Mouse (Mus musculus) lung, embryonic 15.5 days (tissue): ENCODE measurements around the gene Edn2. TPM values are rescaled to one million over a fixed set of nuclear protein-coding genes. Genes with fewer than 3 reads are reported as not detected.

Source experiments
- ATAC-seq: fragments of 200-750 bp; cut with Nextera tagmentation; 2 replicates; pipeline ENCODE4 v1.8.0; 2017; ENCODE audit warnings: moderate number of reproducible peaks, borderline replicate concordance; ENCODE audit not compliant: low FRiP score, low TSS enrichment; ENCODE audit errors: extremely low read depth
- H3K27ac ChIP-seq: fragments of 300-500 bp; sonication (generic); 2 replicates; pipeline ENCODE4 v1.5.1; 2015; ENCODE audit warnings: moderate library complexity, mild to moderate bottlenecking, inconsistent platforms
- H3K27me3 ChIP-seq: fragments of 300-500 bp; sonication (generic); 2 replicates; pipeline ENCODE4 v1.6.1; 2015; ENCODE audit warnings: inconsistent platforms
- H3K36me3 ChIP-seq: fragments of 300-500 bp; sonication (generic); 2 replicates; pipeline ENCODE4 v1.6.1; 2015; ENCODE audit warnings: inconsistent platforms
- H3K4me1 ChIP-seq: fragments of 300-500 bp; sonication (generic); 2 replicates; pipeline ENCODE4 v1.6.1; 2015; ENCODE audit warnings: inconsistent platforms
- H3K4me2 ChIP-seq: fragments of 300-500 bp; sonication (generic); 2 replicates; pipeline ENCODE4 v1.6.1; 2015; ENCODE audit warnings: inconsistent platforms, mild to moderate bottlenecking, moderate library complexity
- H3K4me3 ChIP-seq: fragments of 300-500 bp; sonication (generic); 2 replicates; pipeline ENCODE4 v1.5.1; 2015; ENCODE audit warnings: mild to moderate bottlenecking, inconsistent platforms
- H3K9ac ChIP-seq: fragments of 300-500 bp; sonication (generic); 2 replicates; pipeline ENCODE4 v1.6.1; 2015; ENCODE audit warnings: inconsistent platforms
- H3K9me3 ChIP-seq: fragments of 300-500 bp; sonication (generic); 2 replicates; pipeline ENCODE4 v1.6.1; 2016; ENCODE audit warnings: inconsistent platforms
- WGBS: fragments of 180-500 bp; shearing (Covaris S2); methylation state at CpG from one replicate; pipeline ENCODE4 v1.1.7; 2015; 5-methylcytosine and 5-hydroxymethylcytosine counted together
- polyA plus RNA-seq: library from polyadenylated mRNA; unstranded; fragments of >200 nt; fragmentation: Nextera tagmentation; extraction: Ambion mirVana; gene quantifications from 2 replicates; pipeline ENCODE4 v1.2.1, GENCODE M21; 2015

Gene Edn2
- polyA plus RNA-seq, 1 experiment from 2014 or later: 0.76 TPM

DNA sequence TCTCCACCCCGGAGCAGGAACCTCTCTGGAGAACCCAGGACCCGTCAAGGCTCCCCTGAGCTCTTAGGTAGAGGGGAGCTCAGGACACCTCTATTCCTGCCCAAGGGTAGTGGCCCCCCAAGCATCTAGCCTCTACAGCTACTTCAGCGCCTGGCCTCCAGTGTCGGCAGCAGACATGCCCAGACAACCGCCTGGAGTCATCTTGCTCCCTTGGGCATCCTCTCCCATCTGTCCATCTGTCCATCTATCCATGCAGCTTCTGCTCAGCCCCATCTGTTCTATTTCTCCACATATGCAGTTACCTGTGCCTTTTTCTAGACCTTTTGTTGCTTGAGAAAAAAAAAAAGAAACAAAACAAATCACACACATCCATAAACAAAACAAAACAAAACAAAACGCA lies 26.8 kb upstream of the Edn2 start:
- Histone ChIP-seq H3K9ac (no peak overlapping the region), H3K4me2 (no peak overlapping the region), H3K27me3 (no peaks in the 10 kb centered on the region), H3K9me3 (no peaks in the 10 kb centered on the region), H3K36me3 (no peaks in the 10 kb centered on the region), H3K27ac (no peak overlapping the region), H3K4me3 (no peak overlapping the region), H3K4me1 (peaks cover 8% of the 10 kb centered on the region)
- 75% methylated on average over 6 of the region's 6 CpGs for WGBS
- no peak for ATAC-seq

DNA sequence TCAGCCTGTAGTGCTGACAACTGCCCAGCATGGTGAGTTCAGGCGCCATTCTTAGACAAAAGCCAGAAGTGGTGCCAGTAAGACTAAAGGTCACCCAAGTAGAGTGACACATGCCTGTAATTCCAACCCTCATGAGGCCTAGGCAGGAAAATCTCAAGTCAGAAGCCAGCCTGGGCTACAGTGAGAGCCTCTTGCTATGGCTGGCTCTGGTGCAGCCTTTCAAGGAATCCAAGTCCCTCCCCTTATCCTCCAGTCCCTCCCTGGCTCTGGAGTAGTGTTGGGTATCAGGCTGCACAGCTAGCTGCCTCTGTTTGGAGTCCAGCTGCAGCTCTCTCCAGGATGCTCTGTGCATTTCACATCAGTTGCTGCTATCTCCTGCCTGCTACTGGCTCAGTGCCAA lies 19.2 kb upstream of the Edn2 start:
- Histone ChIP-seq H3K27ac (no peak overlapping the region), H3K27me3 (no peaks in the 10 kb centered on the region), H3K9me3 (no peaks in the 10 kb centered on the region), H3K36me3 (no peaks in the 10 kb centered on the region), H3K4me1 (peaks cover 6% of the 10 kb centered on the region), H3K4me2 (no peak overlapping the region), H3K9ac (no peak overlapping the region), H3K4me3 (no peak overlapping the region)
- ATAC-seq: no peak
- 68% methylated on average over 1 of the region's 1 CpGs for WGBS

GRCm38 (mm10) chr4:120142905-120143304 lies 18.1 kb upstream of the Edn2 start:
- Histone ChIP-seq H3K4me1 (peaks cover 6% of the 10 kb centered on the region), H3K9me3 (no peaks in the 10 kb centered on the region), H3K27me3 (no peaks in the 10 kb centered on the region), H3K9ac (no peak overlapping the region), H3K4me3 (no peak overlapping the region), H3K27ac (no peak overlapping the region), H3K4me2 (no peak overlapping the region), H3K36me3 (no peaks in the 10 kb centered on the region)
- ATAC-seq: no peak
- 79% methylated on average over 9 of the region's 9 CpGs for WGBS

DNA sequence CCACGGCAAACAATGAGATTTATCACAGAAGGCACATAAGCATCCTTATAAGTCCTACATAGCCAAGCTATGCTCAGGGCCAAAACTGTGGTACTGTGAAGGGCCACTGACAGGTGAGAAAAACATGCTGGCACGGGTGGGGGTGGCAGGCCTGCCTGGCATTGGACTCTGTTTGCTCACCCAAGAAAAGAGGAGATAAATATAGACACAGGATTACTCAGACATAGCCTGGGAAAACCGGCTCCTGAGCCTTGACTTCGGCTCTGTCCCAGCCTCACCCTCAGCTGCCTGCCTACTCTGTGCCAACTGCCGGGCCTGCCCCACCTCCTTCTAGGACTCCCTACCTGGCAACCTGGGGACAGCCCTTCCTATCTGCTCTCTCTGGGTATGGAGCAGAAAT lies 16.7 kb upstream of the Edn2 start:
- Histone ChIP-seq H3K4me2 (no peak overlapping the region), H3K9me3 (no peaks in the 10 kb centered on the region), H3K4me3 (no peak overlapping the region), H3K4me1 (peaks cover 19% of the 10 kb centered on the region), H3K27ac (no peak overlapping the region), H3K27me3 (no peaks in the 10 kb centered on the region), H3K36me3 (no peaks in the 10 kb centered on the region), H3K9ac (no peak overlapping the region)
- WGBS: 54% methylated on average over 5 of the region's 5 CpGs
- no peak for ATAC-seq

GRCm38 (mm10) chr4:120145931-120146330 lies 15.1 kb upstream of the Edn2 start:
- WGBS: 48% methylated on average over 8 of the region's 8 CpGs
- H3K4me3 ChIP-seq: no peak overlapping the region
- H3K9me3 ChIP-seq: no peaks in the 10 kb centered on the region
- H3K36me3 ChIP-seq: no peaks in the 10 kb centered on the region
- H3K4me1 ChIP-seq: peaks cover 20% of the 10 kb centered on the region
- ATAC-seq: no peak; the same call in 1 of the 2 replicates
- H3K27ac ChIP-seq: no peak overlapping the region
- H3K9ac ChIP-seq: no peak overlapping the region
- H3K4me2 ChIP-seq: no peak overlapping the region
- no peaks in the 10 kb centered on the region for H3K27me3 ChIP-seq

DNA sequence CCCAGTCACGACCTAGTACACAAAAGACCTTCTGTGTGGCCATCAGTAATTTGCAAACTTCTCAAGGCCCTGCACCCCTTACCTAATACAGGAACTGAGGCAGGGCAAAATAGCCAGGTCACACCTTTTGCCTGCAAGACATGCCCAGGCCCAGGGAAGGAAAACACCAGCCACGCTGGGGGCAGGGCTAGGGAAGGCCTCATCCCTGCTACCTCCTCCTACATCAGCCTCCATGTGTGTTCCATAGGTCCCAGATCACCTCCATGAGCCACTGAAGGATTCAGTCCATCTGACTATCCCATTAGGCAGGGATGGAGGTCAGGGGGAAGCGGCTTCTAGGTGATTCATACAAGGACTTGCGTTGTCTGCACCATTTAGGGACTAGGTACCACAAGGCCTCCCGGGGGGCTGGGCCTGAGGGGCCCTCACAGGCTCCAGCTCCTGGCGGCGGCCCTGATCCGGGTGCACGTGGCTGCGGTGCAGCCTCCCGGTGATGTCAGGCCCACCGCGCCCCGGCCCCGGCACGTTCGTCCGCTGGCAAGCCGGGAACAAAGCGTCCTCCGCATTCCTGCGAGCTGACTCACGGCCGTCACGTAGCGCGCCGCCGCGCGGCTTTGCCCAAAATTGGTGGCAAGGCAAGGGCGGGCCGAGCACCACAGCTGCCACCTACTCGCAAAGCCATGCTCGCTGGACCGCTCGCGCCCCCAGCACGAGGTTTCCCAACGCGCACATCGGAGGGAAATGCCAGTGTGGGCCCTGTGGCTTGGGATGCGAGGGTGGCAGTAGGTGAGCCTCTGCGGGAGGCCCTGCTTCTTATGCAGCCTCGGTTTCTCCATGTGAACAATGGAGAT lies 12.5 kb upstream of the Edn2 start:
- peak overlapping the region; percentile 55 for H3K4me2 ChIP-seq
- H3K9me3 ChIP-seq: no peaks in the 10 kb centered on the region
- WGBS: 4% methylated on average over 45 of the region's 45 CpGs
- H3K27me3 ChIP-seq: no peaks in the 10 kb centered on the region
- peaks cover 20% of the 10 kb centered on the region for H3K4me1 ChIP-seq
- 0 out of 2 replicates have a peak overlapping the region, but pooled peaks have one; percentile 14 for H3K4me3 ChIP-seq
- H3K27ac ChIP-seq: peak overlapping the region; percentile 69
- ATAC-seq: peak; percentile 82
- 0 out of 2 replicates have a peak overlapping the region, but pooled peaks have one; percentile 27 for H3K9ac ChIP-seq
- H3K36me3 ChIP-seq: no peaks in the 10 kb centered on the region

DNA sequence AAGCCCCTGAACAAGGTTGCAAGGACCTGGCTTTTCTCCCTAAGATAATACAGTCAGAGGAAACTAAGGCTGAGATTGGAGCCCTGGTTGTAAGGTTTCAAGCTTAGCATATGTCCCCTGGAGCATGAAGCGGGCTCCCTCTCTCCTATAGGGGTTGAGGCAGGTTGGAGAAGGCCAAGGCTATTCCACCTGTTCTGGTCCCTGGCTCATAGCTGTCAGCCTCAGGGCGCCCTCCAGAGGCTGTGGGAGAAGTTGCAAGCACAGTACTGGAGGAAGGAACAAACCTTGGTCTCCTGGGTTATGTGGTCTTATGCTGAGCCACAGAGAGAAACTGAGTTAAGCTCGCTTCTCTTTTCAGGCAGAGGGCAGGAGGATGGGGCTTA lies 11.9 kb upstream of the Edn2 start:
- Histone ChIP-seq H3K9ac (0 out of 2 replicates have a peak overlapping the region, but pooled peaks have one; percentile 27), H3K27me3 (no peaks in the 10 kb centered on the region), H3K9me3 (no peaks in the 10 kb centered on the region), H3K4me3 (no peak overlapping the region), H3K36me3 (no peaks in the 10 kb centered on the region), H3K4me2 (peak overlapping the region; percentile 55), H3K4me1 (peaks cover 20% of the 10 kb centered on the region), H3K27ac (peak overlapping the region; percentile 69)
- WGBS: 45% methylated on average over 3 of the region's 3 CpGs
- 0 out of 2 replicates have a peak, but pooled peaks have one; percentile 13 for ATAC-seq

DNA sequence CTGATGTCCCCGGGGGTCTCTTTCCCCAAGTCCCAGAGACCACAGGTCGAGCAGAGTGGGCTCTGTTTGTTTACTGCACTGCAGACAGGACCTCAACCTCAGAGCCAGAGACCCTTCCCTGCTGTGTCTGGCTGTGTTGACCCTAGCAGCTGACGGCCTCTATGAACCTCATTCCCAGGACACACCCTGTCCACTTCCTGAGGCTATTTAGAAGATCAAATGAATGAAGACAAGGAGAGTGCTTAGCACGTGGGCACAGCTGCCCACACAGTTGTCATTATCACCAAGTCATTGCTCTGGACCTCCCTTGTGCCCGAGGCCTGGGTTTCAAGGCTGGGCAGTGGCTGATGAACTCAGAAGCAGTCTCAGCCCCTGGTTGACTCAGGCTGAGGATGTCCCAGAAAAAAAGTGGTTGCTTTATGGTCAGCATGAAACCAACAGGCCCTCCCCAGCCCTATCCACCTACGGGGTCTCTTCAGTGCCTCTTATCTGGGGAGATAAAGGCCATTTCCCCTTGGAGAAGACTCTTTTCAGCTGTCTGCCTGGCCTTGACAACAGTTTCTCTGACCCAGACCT lies 10.6 kb upstream of the Edn2 start:
- Histone ChIP-seq H3K9ac (no peak overlapping the region), H3K4me1 (peaks cover 20% of the 10 kb centered on the region), H3K27me3 (no peaks in the 10 kb centered on the region), H3K9me3 (no peaks in the 10 kb centered on the region), H3K36me3 (no peaks in the 10 kb centered on the region), H3K4me2 (no peak overlapping the region), H3K4me3 (no peak overlapping the region), H3K27ac (no peak overlapping the region)
- 56% methylated on average over 6 of the region's 6 CpGs for WGBS
- no peak for ATAC-seq

- H3K4me1 ChIP-seq: peaks cover 14% of the 10 kb centered on the region
- H3K4me3 ChIP-seq: no peak overlapping the region
- no peaks in the 10 kb centered on the region for H3K9me3 ChIP-seq
- no peaks in the 10 kb centered on the region for H3K36me3 ChIP-seq
- H3K27me3 ChIP-seq: no peaks in the 10 kb centered on the region
- H3K27ac ChIP-seq: no peak overlapping the region
- 66% methylated on average over 6 of the region's 6 CpGs for WGBS
- H3K9ac ChIP-seq: no peak overlapping the region
- no peak overlapping the region for H3K4me2 ChIP-seq
- no peak for ATAC-seq
Measured at GRCm38 (mm10) chr4:120151906-120152305, 9.1 kb upstream of the Edn2 start.

GRCm38 (mm10) chr4:120152648-120153047 lies 8.4 kb upstream of the Edn2 start:
- H3K36me3 ChIP-seq: no peaks in the 10 kb centered on the region
- WGBS: 56% methylated on average over 4 of the region's 4 CpGs
- ATAC-seq: no peak

GRCm38 (mm10) chr4:120153736-120154135 lies 7.3 kb upstream of the Edn2 start:
- no peak for ATAC-seq
- Histone ChIP-seq H3K27me3 (no peaks in the 10 kb centered on the region), H3K4me1 (peaks cover 7% of the 10 kb centered on the region), H3K9ac (no peak overlapping the region), H3K4me3 (no peak overlapping the region), H3K4me2 (no peak overlapping the region), H3K27ac (no peak overlapping the region), H3K9me3 (no peaks in the 10 kb centered on the region), H3K36me3 (no peaks in the 10 kb centered on the region)
- WGBS: 79% methylated on average over 3 of the region's 3 CpGs

More at GRCm38 (mm10) chr4:120152648-120153047, 8.4 kb upstream of the Edn2 start:
- H3K27me3 ChIP-seq: no peaks in the 10 kb centered on the region
- H3K27ac ChIP-seq: no peak overlapping the region
- H3K4me1 ChIP-seq: peaks cover 14% of the 10 kb centered on the region
- no peak overlapping the region for H3K9ac ChIP-seq
- no peak overlapping the region for H3K4me2 ChIP-seq
- no peaks in the 10 kb centered on the region for H3K9me3 ChIP-seq
- no peak overlapping the region for H3K4me3 ChIP-seq

- 55% methylated on average over 5 of the region's 5 CpGs for WGBS
- H3K4me1 ChIP-seq: peaks cover 32% of the 10 kb centered on the region
- H3K9me3 ChIP-seq: no peaks in the 10 kb centered on the region
- no peaks in the 10 kb centered on the region for H3K27me3 ChIP-seq
- H3K36me3 ChIP-seq: no peaks in the 10 kb centered on the region
- no peak overlapping the region for H3K9ac ChIP-seq
- no peak overlapping the region for H3K27ac ChIP-seq
- ATAC-seq: no peak
- H3K4me3 ChIP-seq: no peak overlapping the region
- H3K4me2 ChIP-seq: no peak overlapping the region
Measured at GRCm38 (mm10) chr4:120158714-120159310, 2.2 kb upstream of the Edn2 start.
